In genomic region chr2:113781107-113781506, GRCm38 (mm10) we compare ENCODE assay signal across 16 mouse cellular contexts. TPM values are rescaled to one million over a fixed set of nuclear protein-coding genes. Genes with fewer than 3 reads are reported as not detected.
"Had no signal": no experiment of that assay in that cellular context is flagged by ENCODE, and none has a peak within 500 bp of the region (broad histone marks: within the 10 kb centered on the region; RNA-seq: fewer than 3 reads in every experiment).

No protein-coding gene starts in this region.

- H3K27ac ChIP-seq: midbrain, embryonic 13.5 days; midbrain, embryonic 15.5 days; neural tube, embryonic 12.5 days; stomach, embryonic 15.5 days; stomach, postnatal 0 days had no signal

- ATAC-seq: midbrain, embryonic 13.5 days; midbrain, embryonic 15.5 days had no signal

- H3K4me3 ChIP-seq: megakaryocyte, embryonic 14.5 days; midbrain, embryonic 13.5 days; midbrain, embryonic 15.5 days; neural tube, embryonic 12.5 days; stomach, embryonic 15.5 days had no signal

- DNase-seq: lung, adult 18-20 months; lung, embryonic 14.5 days; lung, postnatal 10 days; lung, postnatal 4 days; right cerebral cortex, postnatal 14 days; thymus, adult 2 months; thymus, postnatal 25 days; thymus, postnatal 4 days had no signal

RNA-seq across cellular contexts. Expression of gene Grem1, which starts 22.7 kb away (rescaled TPM):
- total RNA-seq: monocyte, adult 5-6 weeks; neutrophil, adult 5-6 weeks had no signal
